Mouse (Mus musculus) cerebellum, postnatal 25 days (tissue): ENCODE results near the gene Slc39a9.

Source experiments
- DNase-seq, 2 experiments: peaks; one replicate each; pipeline ENCODE4 v3.0.0; 2021; ENCODE audit warnings: mixed read lengths in 2 of 2

Gene Slc39a9

GRCm38 (mm10) chr12:80720507-80720906 is 76.8 kb downstream of the Slc39a9 start:
- no peak for DNase-seq

GRCm38 (mm10) chr12:80721458-80721857 is 77.8 kb downstream of the Slc39a9 start:
- DNase-seq = no peak

- DNase-seq = peak; percentile 90 to 94
Observed at GRCm38 (mm10) chr12:80724853-80725559, 81.3 kb downstream of the Slc39a9 start.

- DNase-seq = no peak
Observed at GRCm38 (mm10) chr12:80728207-80728606, 84.5 kb downstream of the Slc39a9 start.

- DNase-seq = no peak
Observed at GRCm38 (mm10) chr12:80728814-80729213, 85.1 kb downstream of the Slc39a9 start.

GRCm38 (mm10) chr12:80729758-80730530 is 86.3 kb downstream of the Slc39a9 start:
- no peak for DNase-seq

- peak; percentile 63 to 81 for DNase-seq
Observed at GRCm38 (mm10) chr12:80730567-80730966, 86.9 kb downstream of the Slc39a9 start.
